Comparison of ENCODE assay signal across 19 mouse cellular contexts in the genomic region with DNA sequence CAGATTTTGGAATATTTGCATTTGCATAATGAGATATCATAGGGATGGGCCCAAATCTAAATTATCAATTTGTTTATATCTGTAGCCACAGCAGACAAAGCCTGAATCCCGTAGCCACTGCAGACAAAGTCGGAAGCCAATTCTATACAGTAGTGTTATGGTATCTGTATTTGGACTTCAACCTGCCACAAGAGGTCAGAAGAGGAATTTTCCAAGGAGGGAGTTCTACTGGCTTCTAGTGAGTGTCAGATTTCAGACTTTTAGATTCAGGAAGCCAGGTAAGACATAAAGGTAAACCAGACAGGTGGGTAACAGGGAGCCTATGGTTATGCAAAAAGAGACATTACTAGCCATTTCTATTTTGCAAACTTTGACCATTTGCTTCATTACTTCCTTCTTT.
"Had no signal": no experiment of that assay in that cellular context is flagged by ENCODE, and none has a peak within 500 bp of the region (broad histone marks: within the 10 kb centered on the region; RNA-seq: fewer than 3 reads in every experiment).

No protein-coding gene starts in this region.

- H3K36me3 ChIP-seq: midbrain, embryonic 12.5 days; midbrain, embryonic 15.5 days; neural tube, embryonic 12.5 days; neural tube, embryonic 15.5 days had no signal

- DNase-seq: kidney, adult 8-10 months; kidney, postnatal 14 days; left cerebral cortex, postnatal 4 days; liver, postnatal 0 days; retina, postnatal 1 day; right cerebral cortex, postnatal 25 days; spleen, adult 18-20 months; thymus, adult 2 months; thymus, postnatal 25 days had no signal

- H3K27me3 ChIP-seq: kidney, embryonic 15.5 days; limb, embryonic 12.5 days; limb, embryonic 15.5 days; midbrain, embryonic 12.5 days; midbrain, embryonic 15.5 days had no signal

- H3K9me3 ChIP-seq: kidney, embryonic 15.5 days; limb, embryonic 12.5 days; limb, embryonic 15.5 days; midbrain, embryonic 12.5 days; midbrain, embryonic 15.5 days; neural tube, embryonic 12.5 days; neural tube, embryonic 15.5 days had no signal

- H3K9ac ChIP-seq: kidney, embryonic 15.5 days; limb, embryonic 12.5 days; limb, embryonic 15.5 days; liver, embryonic 14.5 days; liver, postnatal 0 days; midbrain, embryonic 12.5 days; midbrain, embryonic 15.5 days; neural tube, embryonic 12.5 days; neural tube, embryonic 15.5 days had no signal

- ATAC-seq: liver, postnatal 0 days; midbrain, embryonic 15.5 days had no signal

- H3K4me2 ChIP-seq: kidney, embryonic 15.5 days; limb, embryonic 12.5 days; limb, embryonic 15.5 days; liver, embryonic 11.5 days; midbrain, embryonic 12.5 days; midbrain, embryonic 15.5 days; neural tube, embryonic 12.5 days; neural tube, embryonic 15.5 days had no signal

- H3K27ac ChIP-seq: kidney, embryonic 15.5 days; limb, embryonic 12.5 days; limb, embryonic 15.5 days; liver, embryonic 14.5 days; macrophage; midbrain, embryonic 12.5 days; midbrain, embryonic 15.5 days; neural tube, embryonic 12.5 days; neural tube, embryonic 15.5 days had no signal

- H3K4me1 ChIP-seq: limb, embryonic 12.5 days; limb, embryonic 15.5 days; midbrain, embryonic 12.5 days; midbrain, embryonic 15.5 days; neural tube, embryonic 12.5 days; neural tube, embryonic 15.5 days had no signal

- H3K4me3 ChIP-seq: kidney, embryonic 15.5 days; limb, embryonic 12.5 days; limb, embryonic 15.5 days; midbrain, embryonic 12.5 days; midbrain, embryonic 15.5 days; neural tube, embryonic 12.5 days; neural tube, embryonic 15.5 days had no signal
